Mouse (Mus musculus) myocyte (in vitro differentiated cells): ENCODE data around the gene Olfr638.

Experiments used
- CEBPB ChIP-seq: IDR thresholded peaks from 2 replicates; pipeline ENCODE4 v1.6.1; 2011; ENCODE audit warnings: mild to moderate bottlenecking, moderate library complexity; ENCODE audit not compliant: poor library complexity, insufficient read depth, severe bottlenecking
- E2F4 ChIP-seq: IDR thresholded peaks from one replicate; pipeline ENCODE4 v1.6.1; 2011; ENCODE audit warnings: mild to moderate bottlenecking, control low read depth, moderate library complexity; ENCODE audit not compliant: insufficient read depth
- MAX ChIP-seq: IDR thresholded peaks from one replicate; pipeline ENCODE4 v1.6.1; 2011; ENCODE audit warnings: low read depth, mild to moderate bottlenecking, control low read depth
- MYOD1 ChIP-seq, 3 experiments: IDR thresholded peaks; one replicate each; pipeline ENCODE4 v1.6.1; 2011; ENCODE audit warnings: control low read depth in 2 of 3, low read depth in 2 of 3, mild to moderate bottlenecking in 2 of 3, moderate library complexity in 1 of 3; ENCODE audit not compliant: insufficient read length in 2 of 3, control insufficient read depth in 1 of 3
- MYOG ChIP-seq, 3 experiments: IDR thresholded peaks; one replicate each; pipeline ENCODE4 v1.6.1; 2011; ENCODE audit warnings: control low read depth in 2 of 3, low read depth in 2 of 3, mild to moderate bottlenecking in 2 of 3; ENCODE audit not compliant: insufficient read length in 2 of 3, control insufficient read depth in 1 of 3, insufficient read depth in 1 of 3
- POLR2A ChIP-seq: IDR thresholded peaks from one replicate; pipeline ENCODE4 v1.6.1; 2011; ENCODE audit warnings: low read depth, mild to moderate bottlenecking, control low read depth, moderate library complexity; ENCODE audit not compliant: insufficient read length
- POLR2AphosphoS2 ChIP-seq: IDR thresholded peaks from one replicate; pipeline ENCODE4 v1.6.1; 2011; ENCODE audit warnings: low read depth, control low read depth; ENCODE audit not compliant: insufficient read length
- REST ChIP-seq: IDR thresholded peaks from one replicate; pipeline ENCODE4 v1.6.1; 2011; ENCODE audit warnings: mild to moderate bottlenecking, control low read depth, moderate library complexity; ENCODE audit not compliant: insufficient read depth, insufficient read length
- SRF ChIP-seq: IDR thresholded peaks from one replicate; pipeline ENCODE4 v1.6.1; 2011; ENCODE audit warnings: low read depth; ENCODE audit not compliant: control insufficient read depth, insufficient read length
- TCF12 ChIP-seq: IDR thresholded peaks from one replicate; pipeline ENCODE4 v1.6.1; 2011; ENCODE audit warnings: mild to moderate bottlenecking, control low read depth; ENCODE audit not compliant: poor library complexity, insufficient read depth, severe bottlenecking
- TCF3 ChIP-seq: IDR thresholded peaks from one replicate; pipeline ENCODE4 v1.6.1; 2011; ENCODE audit warnings: low read depth, control low read depth; ENCODE audit not compliant: insufficient read length
- USF1 ChIP-seq: IDR thresholded peaks from one replicate; pipeline ENCODE4 v1.6.1; 2011; ENCODE audit warnings: low read depth, mild to moderate bottlenecking, control low read depth, moderate library complexity

DNA sequence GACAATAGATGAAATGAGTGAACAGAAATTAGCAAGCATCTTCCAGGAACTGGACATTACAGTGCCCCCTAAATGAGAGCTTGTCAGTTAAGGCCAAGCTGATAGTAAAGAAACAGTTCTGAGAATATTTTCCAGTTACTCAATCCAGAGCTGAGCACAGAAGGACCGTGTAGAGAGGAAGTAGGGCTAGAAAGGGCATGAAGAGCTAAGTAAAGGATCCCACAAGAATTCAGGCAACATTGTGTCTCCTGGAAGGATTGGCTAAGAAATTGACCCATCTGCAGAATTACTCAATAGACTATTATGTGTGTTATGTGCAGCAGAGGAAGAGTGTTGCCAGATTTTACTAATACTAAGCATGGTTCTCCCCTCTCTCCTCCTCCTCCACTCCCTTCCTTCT is 26.8 kb upstream of the Olfr638 start:
- TF ChIP-seq POLR2A (no peak), MAX (no peak), USF1 (no peak), CEBPB (no peak), E2F4 (no peak), POLR2AphosphoS2 (no peak), TCF12 (no peak), MYOG (IDR thresholded peaks at IDR 0.05; ENCODE audit: control insufficient read depth in 1 of 3, insufficient read depth in 1 of 3, insufficient read length in 2 of 3, low read depth in 2 of 3) (no peak), SRF (no peak), TCF3 (no peak), MYOD1 (IDR thresholded peaks at IDR 0.05; ENCODE audit: control insufficient read depth in 1 of 3, insufficient read length in 2 of 3, low read depth in 2 of 3) (no peak), REST (no peak)
